9 mouse cellular contexts compared by ENCODE assay signal in the genomic region with DNA sequence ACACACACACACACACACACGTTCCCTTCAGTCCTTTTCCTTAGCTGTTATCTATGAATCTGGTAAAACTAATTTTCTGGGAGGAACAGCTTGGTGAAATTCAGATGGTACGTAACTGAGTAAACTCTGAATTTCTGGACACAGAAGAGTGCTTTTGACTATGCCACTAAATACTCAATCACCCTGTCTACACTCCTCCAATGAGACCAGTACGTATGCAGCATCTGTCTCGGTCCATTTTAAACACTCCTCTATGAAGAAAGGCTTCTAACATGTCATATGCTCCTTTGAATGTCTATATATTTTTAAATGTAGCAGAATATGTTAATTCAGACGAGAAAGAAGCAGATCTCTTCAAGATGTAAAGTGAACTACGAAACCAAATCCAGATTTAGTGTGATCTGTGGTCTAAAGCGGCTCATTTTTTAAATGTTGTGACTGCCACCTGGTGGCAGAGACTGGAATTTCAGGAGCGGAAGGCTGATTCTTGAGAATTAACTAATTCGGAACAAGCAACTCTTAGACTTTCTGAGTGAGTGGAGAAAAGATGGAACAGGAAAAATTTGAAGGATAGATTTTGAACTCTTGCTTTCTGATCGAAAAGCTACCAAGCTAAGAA. TPM values are rescaled to one million over a fixed set of nuclear protein-coding genes. Genes with fewer than 3 reads are reported as not detected.
A peak's percentile ranks its signal among the peaks of the same experiment; 100 is the strongest.
DNase-seq lines count a peak whose midpoint lies in the region; ATAC-seq and TF ChIP-seq lines count a peak whose summit lies in the region.
"Had no signal": no experiment of that assay in that cellular context is flagged by ENCODE, and none has a peak within 500 bp of the region (broad histone marks: within the 10 kb centered on the region; RNA-seq: fewer than 3 reads in every experiment).

No protein-coding gene starts in this region.

- H3K4me3 ChIP-seq in kidney, adult 2 months (ENCODE audit: insufficient read depth, low read depth, low read length) = no peak overlapping the region
- H3K4me3 ChIP-seq in kidney, embryonic 16.5 days (ENCODE audit: low read length) = no peak overlapping the region

- peak; percentile 40; the same call in 1 of the 2 replicates for TF ChIP-seq CTCF in kidney, adult 2 months (conservative IDR thresholded peaks at IDR 0.05; ENCODE audit: insufficient read depth, insufficient read length, low read depth, low read length)

- ATAC-seq in kidney, embryonic 16.5 days (ENCODE audit: low FRiP score, low TSS enrichment) = no peak
- ATAC-seq in granulocyte monocyte progenitor cell, adult 5-6 weeks (replicated peaks; ENCODE audit: poor library complexity, severe bottlenecking) = peak; percentile 72

- H3K9me3 ChIP-seq in kidney, embryonic 16.5 days (ENCODE audit: low read length) = no peaks in the 10 kb centered on the region

- DNase-seq in kidney, adult 2 months = peak; percentile 63
- DNase-seq in adipocyte (ENCODE audit: low spot score) = peak; percentile 80
- DNase-seq in embryo, embryonic 10 days (ENCODE audit: low spot score) = peak; percentile 71
- DNase-seq in left cerebral cortex, adult 18-20 months (ENCODE audit: low spot score in 2 of 2) = peak; percentile 66 to 72
- peak; percentile 76 for DNase-seq in mesoderm, embryonic 11.5 days (ENCODE audit: low read depth, low spot score)
- DNase-seq in telencephalon, adult 2 months (ENCODE audit: low read depth, low spot score) = peak; percentile 66

- no peaks in the 10 kb centered on the region for H3K36me3 ChIP-seq in kidney, adult 2 months (ENCODE audit: control insufficient read depth, insufficient read depth, low read length)
- no peaks in the 10 kb centered on the region for H3K36me3 ChIP-seq in kidney, embryonic 16.5 days (ENCODE audit: insufficient read depth, low read length)

- no peak overlapping the region for H3K4me2 ChIP-seq in kidney, embryonic 16.5 days (replicated peaks; ENCODE audit: low read depth, low read length)

- 33% methylated on average over 10 of the region's 10 CpGs for WGBS in kidney, adult 2 months
- 35% methylated on average over 10 of the region's 10 CpGs for WGBS in kidney, embryonic 16.5 days

- TF ChIP-seq POLR2A in kidney, adult 2 months (IDR thresholded peaks at IDR 0.05; ENCODE audit: low read depth, low read length) = no peak

- H3K9ac ChIP-seq in kidney, embryonic 16.5 days (replicated peaks; ENCODE audit: low read length) = no peak overlapping the region

- H3K27ac ChIP-seq in kidney, adult 2 months (ENCODE audit: insufficient read depth, low read depth, low read length) = no peak overlapping the region
- no peak overlapping the region for H3K27ac ChIP-seq in kidney, embryonic 16.5 days (ENCODE audit: low read length)
- H3K27ac ChIP-seq: macrophage had no signal

- no peaks in the 10 kb centered on the region for H3K27me3 ChIP-seq in kidney, adult 2 months (replicated peaks; ENCODE audit: control insufficient read depth, insufficient read depth, low read length)
- no peaks in the 10 kb centered on the region for H3K27me3 ChIP-seq in kidney, embryonic 16.5 days (ENCODE audit: insufficient read depth, low read length)

- H3K4me1 ChIP-seq in kidney, adult 2 months (ENCODE audit: control insufficient read depth, insufficient read depth, low read length) = no peaks in the 10 kb centered on the region
- H3K4me1 ChIP-seq in kidney, embryonic 16.5 days (ENCODE audit: insufficient read depth, low read length) = no peaks in the 10 kb centered on the region

RNA-seq across cellular contexts. Expression of a gene that starts 6.1 kb away (rescaled TPM):
- polyA plus RNA-seq in kidney, adult 2 months (2012; rRNA removed) = 0.55 TPM in 1 of 2 replicates, not detected in the other
- polyA plus RNA-seq in kidney, embryonic 16.5 days (2015; fragmentation: Nextera tagmentation; extraction: Ambion mirVana) = 0.27 and 0.71 TPM in 2 replicates
- total RNA-seq in granulocyte monocyte progenitor cell, adult 5-6 weeks (2014; fragmentation: Nextera tagmentation) = not detected in 2 replicates
- total RNA-seq in granulocyte monocyte progenitor cell, adult 5-6 weeks (2017) = not detected in 2 replicates
- 1 to 10 TPM; 5.1 to 8.5 TPM for total RNA-seq in left cerebral cortex, adult 18-20 months (2021)
- polyA plus RNA-seq: macrophage had no signal

RNA-seq across cellular contexts. Expression of a gene that starts 51.2 kb away (rescaled TPM):
- polyA plus RNA-seq in kidney, adult 2 months (2012; rRNA removed) = 22.1 and 22.9 TPM in 2 replicates
- 24.6 and 27.2 TPM in 2 replicates for polyA plus RNA-seq in kidney, embryonic 16.5 days (2015; fragmentation: Nextera tagmentation; extraction: Ambion mirVana)
- 25.5 and 39.0 TPM in 2 replicates for total RNA-seq in granulocyte monocyte progenitor cell, adult 5-6 weeks (2014; fragmentation: Nextera tagmentation)
- 46.2 and 47.1 TPM in 2 replicates for total RNA-seq in granulocyte monocyte progenitor cell, adult 5-6 weeks (2017)
- 10 to 100 TPM; 22.3 TPM for total RNA-seq in left cerebral cortex, adult 18-20 months (2021)

Comparison
In these comparisons a context has a peak if more than half of its experiments do, and no peak if none do; other contexts are left out.
1. RNA of a gene that starts 6.1 kb away (total RNA-seq): 5.1 to 8.5 TPM in left cerebral cortex, adult 18-20 months; not detected in granulocyte monocyte progenitor cell, adult 5-6 weeks; every median in the first group is over 4 times any median in the second.
2. Peak in every context shown above with its lines, with median percentiles within 50 percentile points of each other: DNase-seq.